Mouse (Mus musculus): ENCODE results near the gene Fcer1g. TPM values are rescaled to one million over a fixed set of nuclear protein-coding genes. Genes with fewer than 3 reads are reported as not detected.

Gene Fcer1g
- polyA plus RNA-seq, 1 experiment, result 317 TPM

DNA sequence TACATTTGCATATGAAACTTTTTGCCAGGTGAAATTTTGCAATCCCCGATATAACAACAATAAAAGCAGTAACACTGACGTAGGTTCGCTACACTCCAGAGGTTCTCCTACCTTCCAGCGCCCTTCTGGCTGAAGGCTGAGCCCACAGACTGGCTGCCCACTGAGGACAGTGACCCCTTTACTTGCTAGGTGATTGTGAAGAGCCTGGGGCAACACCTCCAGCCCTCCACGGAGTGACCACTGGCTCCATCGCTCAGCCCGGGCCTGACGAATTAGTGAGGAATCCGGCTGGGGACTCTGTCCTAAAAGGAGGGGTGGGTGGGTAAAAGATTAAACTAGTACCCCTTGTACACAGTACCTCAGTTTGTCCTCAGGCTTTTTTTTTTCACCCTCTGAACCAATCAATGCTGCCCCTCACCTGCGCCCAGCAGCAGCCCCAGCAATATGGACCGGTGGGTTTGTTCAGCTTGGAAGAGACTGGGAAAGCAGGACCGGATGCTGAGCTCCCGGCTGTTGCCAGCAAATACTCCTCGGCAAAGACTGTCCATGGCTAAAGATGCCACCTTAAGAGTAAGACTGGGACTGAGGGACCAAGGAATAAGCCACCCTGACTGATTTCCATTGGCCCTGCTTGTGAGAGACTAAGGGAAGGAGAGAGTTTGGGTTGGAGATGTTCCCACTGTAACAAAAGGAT lies 45.0 kb upstream of the Fcer1g start:
- Histone ChIP-seq H3K4me3 (replicated peaks; ENCODE audit: control insufficient read depth, low read depth, low read length) (peak overlapping the region; percentile 70), H3K27ac (ENCODE audit: control insufficient read depth, insufficient read depth, low read depth, low read length, poor library complexity) (no peak overlapping the region), H3K4me1 (ENCODE audit: control insufficient read depth, insufficient read depth, low read length) (peaks cover 1% of the 10 kb centered on the region; the same call in 1 of the 2 replicates)
- TF ChIP-seq POLR2A (IDR thresholded peaks at IDR 0.05; ENCODE audit: borderline replicate concordance, control insufficient read depth, low read depth, low read length) (no peak), CTCF (IDR thresholded peaks at IDR 0.05; ENCODE audit: control insufficient read depth, insufficient read depth, low read length) (no peak)
- WGBS, result 92% methylated on average over 14 of the region's 14 CpGs

DNA sequence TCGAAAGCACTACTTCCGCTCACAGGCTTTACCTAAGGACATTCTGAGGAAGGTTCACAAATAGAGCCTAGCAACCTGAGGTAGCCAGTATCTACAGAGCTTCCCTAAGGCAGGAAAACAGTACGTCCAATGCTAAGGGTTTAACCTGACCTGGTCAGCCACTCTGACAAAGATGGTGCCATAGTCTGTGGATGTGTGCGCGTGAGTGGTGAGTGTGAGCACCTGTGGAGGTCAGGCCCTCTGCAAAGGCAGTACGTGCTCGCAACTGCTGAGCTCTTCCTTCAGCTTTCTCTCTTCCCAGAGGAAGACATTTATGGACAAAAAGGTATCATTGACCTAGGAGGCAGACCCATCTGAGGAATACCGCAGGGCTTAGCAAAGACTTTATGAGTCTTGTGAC lies 44.3 kb upstream of the Fcer1g start:
- TF ChIP-seq CTCF (IDR thresholded peaks at IDR 0.05; ENCODE audit: control insufficient read depth, insufficient read depth, low read length) (no peak), POLR2A (IDR thresholded peaks at IDR 0.05; ENCODE audit: borderline replicate concordance, control insufficient read depth, low read depth, low read length) (no peak)
- WGBS, result 96% methylated on average over 8 of the region's 8 CpGs
- H3K4me1 ChIP-seq (ENCODE audit: control insufficient read depth, insufficient read depth, low read length), result peaks cover 1% of the 10 kb centered on the region; the same call in 1 of the 2 replicates
- H3K4me3 ChIP-seq (replicated peaks; ENCODE audit: control insufficient read depth, low read depth, low read length), result peak overlapping the region; percentile 23
- H3K27ac ChIP-seq (ENCODE audit: control insufficient read depth, insufficient read depth, low read depth, low read length, poor library complexity), result no peak overlapping the region

DNA sequence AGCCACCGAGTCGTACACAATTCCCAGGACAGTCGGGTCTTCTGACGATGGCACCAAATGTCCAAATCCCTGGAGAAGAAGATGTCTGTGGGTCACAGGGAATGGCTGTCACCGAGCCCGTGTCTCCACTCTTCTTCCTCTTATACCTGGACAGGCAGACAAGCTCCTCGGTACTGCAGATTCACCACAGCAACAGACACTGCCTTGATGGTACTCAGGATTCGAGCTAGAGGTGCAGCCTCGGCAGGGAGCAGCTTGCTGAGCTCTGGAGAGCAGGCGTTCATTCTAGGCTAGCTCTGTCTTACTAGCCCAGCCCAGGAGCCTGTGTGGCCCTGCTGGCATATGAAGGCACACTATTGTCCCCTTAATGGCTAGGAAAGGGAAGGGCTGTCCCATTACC lies 43.6 kb upstream of the Fcer1g start:
- TF ChIP-seq POLR2A (IDR thresholded peaks at IDR 0.05; ENCODE audit: borderline replicate concordance, control insufficient read depth, low read depth, low read length) (no peak), CTCF (IDR thresholded peaks at IDR 0.05; ENCODE audit: control insufficient read depth, insufficient read depth, low read length) (no peak)
- no peak overlapping the region for H3K27ac ChIP-seq (ENCODE audit: control insufficient read depth, insufficient read depth, low read depth, low read length, poor library complexity)
- H3K4me3 ChIP-seq (replicated peaks; ENCODE audit: control insufficient read depth, low read depth, low read length), result no peak overlapping the region
- H3K4me1 ChIP-seq (ENCODE audit: control insufficient read depth, insufficient read depth, low read length), result peaks cover 1% of the 10 kb centered on the region; the same call in 1 of the 2 replicates
- 91% methylated on average over 10 of the region's 10 CpGs for WGBS

DNA sequence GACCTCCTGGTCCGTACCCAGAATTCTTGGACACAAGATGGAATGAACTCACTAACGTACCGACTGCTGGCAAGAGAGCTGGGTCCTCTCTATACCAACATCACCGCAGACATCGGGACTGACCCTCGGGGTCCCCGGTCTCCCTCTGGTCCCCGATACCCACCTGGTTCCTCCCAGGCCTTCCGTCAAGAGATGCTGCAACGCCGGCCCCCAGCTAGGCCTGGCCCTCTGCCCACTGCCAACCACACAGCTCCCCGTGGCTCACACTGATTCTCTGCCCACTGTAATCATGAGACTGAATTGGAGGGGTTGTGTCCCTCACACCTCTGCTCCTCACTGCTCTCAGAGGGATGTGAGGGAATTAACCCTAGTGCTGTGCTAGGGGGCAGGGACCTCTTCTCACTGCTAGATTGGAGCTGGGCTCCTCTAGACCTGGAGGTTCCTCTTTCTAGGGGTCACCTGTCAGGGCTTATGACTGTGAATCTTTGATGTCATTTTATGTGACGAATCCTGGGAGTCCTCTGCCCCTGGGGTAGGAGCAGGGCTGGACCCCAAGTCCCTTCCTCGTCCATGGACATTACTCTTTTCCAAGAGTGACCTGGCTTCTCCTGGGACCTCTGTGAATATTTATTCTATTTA lies 42.1 kb upstream of the Fcer1g start:
- no peak for TF ChIP-seq CTCF (IDR thresholded peaks at IDR 0.05; ENCODE audit: control insufficient read depth, insufficient read depth, low read length)
- TF ChIP-seq POLR2A (IDR thresholded peaks at IDR 0.05; ENCODE audit: borderline replicate concordance, control insufficient read depth, low read depth, low read length), result no peak
- Histone ChIP-seq H3K27ac (ENCODE audit: control insufficient read depth, insufficient read depth, low read depth, low read length, poor library complexity) (no peak overlapping the region), H3K4me3 (replicated peaks; ENCODE audit: control insufficient read depth, low read depth, low read length) (no peak overlapping the region), H3K4me1 (ENCODE audit: control insufficient read depth, insufficient read depth, low read length) (peaks cover 3% of the 10 kb centered on the region; the same call in 1 of the 2 replicates)
- 84% methylated on average over 14 of the region's 14 CpGs for WGBS

DNA sequence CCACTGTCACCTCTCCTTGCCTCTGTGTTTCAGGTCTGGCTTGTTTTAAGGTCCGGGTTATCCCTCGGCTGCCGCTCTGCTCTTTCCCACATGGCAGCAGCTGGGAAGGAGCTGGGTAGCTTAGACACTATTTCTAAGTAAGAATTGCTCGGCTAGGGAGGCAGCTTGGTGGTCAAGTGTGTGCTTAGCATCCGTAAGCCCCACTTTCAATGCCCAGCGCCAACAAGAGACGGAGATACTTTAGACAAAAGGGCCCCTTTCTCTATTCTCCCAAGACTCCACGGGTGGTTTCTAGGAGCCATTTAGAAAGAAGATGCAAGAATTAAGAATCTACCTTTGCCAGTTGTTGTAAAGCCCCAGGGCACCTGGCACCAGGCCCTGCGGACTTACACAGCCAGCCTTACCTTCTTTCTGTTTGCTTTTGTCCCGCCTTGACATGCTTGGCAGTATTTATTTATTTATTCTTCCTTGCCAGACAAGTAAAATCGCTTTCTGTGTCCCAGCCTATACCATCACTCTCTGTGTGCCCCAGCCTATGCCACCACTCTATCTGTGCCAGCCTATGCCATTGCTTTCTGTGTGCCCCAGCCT lies 41.1 kb upstream of the Fcer1g start:
- H3K27ac ChIP-seq (ENCODE audit: control insufficient read depth, insufficient read depth, low read depth, low read length, poor library complexity), result no peak overlapping the region
- WGBS, result 94% methylated on average over 11 of the region's 11 CpGs
- H3K4me3 ChIP-seq (replicated peaks; ENCODE audit: control insufficient read depth, low read depth, low read length), result no peak overlapping the region
- TF ChIP-seq POLR2A (IDR thresholded peaks at IDR 0.05; ENCODE audit: borderline replicate concordance, control insufficient read depth, low read depth, low read length) (no peak), CTCF (IDR thresholded peaks at IDR 0.05; ENCODE audit: control insufficient read depth, insufficient read depth, low read length) (no peak)
- peaks cover 3% of the 10 kb centered on the region; the same call in 1 of the 2 replicates for H3K4me1 ChIP-seq (ENCODE audit: control insufficient read depth, insufficient read depth, low read length)

DNA sequence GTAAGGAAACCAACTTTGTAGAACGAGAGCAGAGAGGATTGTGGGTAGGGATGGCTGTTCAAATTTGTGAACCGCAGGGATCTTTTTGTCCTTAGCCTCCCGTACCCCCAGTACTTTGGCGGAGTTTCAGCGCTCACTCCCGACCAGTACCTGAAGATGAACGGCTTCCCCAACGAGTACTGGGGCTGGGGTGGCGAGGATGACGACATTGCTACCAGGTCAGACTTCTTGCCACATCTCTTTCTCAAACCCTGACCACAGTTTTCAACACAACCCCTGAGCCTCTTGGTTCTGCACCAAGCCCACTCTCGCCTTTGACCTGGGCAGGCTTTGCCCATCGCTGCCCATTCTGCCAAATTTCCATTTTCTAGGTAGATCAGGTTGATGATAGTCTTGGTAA lies 40.0 kb upstream of the Fcer1g start:
- Histone ChIP-seq H3K27ac (ENCODE audit: control insufficient read depth, insufficient read depth, low read depth, low read length, poor library complexity) (peak overlapping the region; percentile 50), H3K4me3 (replicated peaks; ENCODE audit: control insufficient read depth, low read depth, low read length) (no peak overlapping the region), H3K4me1 (ENCODE audit: control insufficient read depth, insufficient read depth, low read length) (peaks cover 3% of the 10 kb centered on the region; the same call in 1 of the 2 replicates)
- WGBS, result 49% methylated on average over 12 of the region's 12 CpGs
- TF ChIP-seq POLR2A (IDR thresholded peaks at IDR 0.05; ENCODE audit: borderline replicate concordance, control insufficient read depth, low read depth, low read length) (no peak), CTCF (IDR thresholded peaks at IDR 0.05; ENCODE audit: control insufficient read depth, insufficient read depth, low read length) (no peak)

DNA sequence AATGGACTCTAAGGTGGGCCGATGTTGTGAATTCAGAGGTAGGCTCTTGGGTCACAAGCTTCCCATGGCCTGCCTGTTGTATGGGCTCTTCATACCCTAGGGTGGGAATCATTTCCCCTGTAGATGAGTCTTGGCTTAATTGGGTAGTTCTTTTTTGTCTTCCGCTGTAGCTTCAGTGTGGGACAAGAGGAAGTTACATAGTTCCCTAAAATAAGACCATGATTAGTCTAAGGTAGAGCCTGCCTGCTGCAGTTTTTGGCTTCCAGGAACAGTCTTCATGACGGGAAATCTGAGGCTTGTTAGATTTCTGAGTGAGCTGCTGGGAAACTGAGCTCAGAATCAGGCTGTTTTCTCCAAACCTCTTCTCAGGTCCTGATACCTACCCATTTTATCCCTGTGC lies 37.9 kb upstream of the Fcer1g start:
- peak overlapping the region; percentile 85 for H3K27ac ChIP-seq (ENCODE audit: control insufficient read depth, insufficient read depth, low read depth, low read length, poor library complexity)
- TF ChIP-seq CTCF (IDR thresholded peaks at IDR 0.05; ENCODE audit: control insufficient read depth, insufficient read depth, low read length) (no peak), POLR2A (IDR thresholded peaks at IDR 0.05; ENCODE audit: borderline replicate concordance, control insufficient read depth, low read depth, low read length) (no peak)
- H3K4me1 ChIP-seq (ENCODE audit: control insufficient read depth, insufficient read depth, low read length), result peaks cover 2% of the 10 kb centered on the region; the same call in 1 of the 2 replicates
- WGBS, result 25% methylated on average over 3 of the region's 3 CpGs
- H3K4me3 ChIP-seq (replicated peaks; ENCODE audit: control insufficient read depth, low read depth, low read length), result peak overlapping the region; percentile 48

DNA sequence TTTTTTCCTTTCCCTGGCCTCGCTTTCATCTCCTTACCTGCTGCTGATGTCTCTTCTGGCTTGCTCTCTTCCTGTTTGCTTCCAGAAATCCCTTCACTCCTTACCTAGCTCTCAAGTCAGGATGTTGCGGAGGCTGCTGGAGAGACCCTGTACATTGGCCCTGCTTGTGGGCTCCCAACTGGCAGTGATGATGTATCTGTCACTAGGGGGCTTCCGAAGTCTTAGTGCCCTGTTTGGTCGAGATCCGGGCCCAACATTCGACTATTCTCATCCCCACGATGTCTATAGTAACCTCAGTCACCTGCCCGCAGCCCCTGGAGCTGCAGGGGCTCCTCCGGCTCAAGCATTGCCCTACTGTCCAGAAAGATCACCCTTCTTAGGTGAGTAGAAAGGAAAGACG lies 37.5 kb upstream of the Fcer1g start:
- TF ChIP-seq POLR2A (IDR thresholded peaks at IDR 0.05; ENCODE audit: borderline replicate concordance, control insufficient read depth, low read depth, low read length) (no peak), CTCF (IDR thresholded peaks at IDR 0.05; ENCODE audit: control insufficient read depth, insufficient read depth, low read length) (no peak)
- Histone ChIP-seq H3K27ac (ENCODE audit: control insufficient read depth, insufficient read depth, low read depth, low read length, poor library complexity) (peak overlapping the region; percentile 85), H3K4me3 (replicated peaks; ENCODE audit: control insufficient read depth, low read depth, low read length) (peak overlapping the region; percentile 48), H3K4me1 (ENCODE audit: control insufficient read depth, insufficient read depth, low read length) (peaks cover 2% of the 10 kb centered on the region; the same call in 1 of the 2 replicates)
- 41% methylated on average over 10 of the region's 10 CpGs for WGBS
